Mouse (Mus musculus): Measurements from ENCODE around the gene Kcnj12. TPM values are rescaled to one million over a fixed set of nuclear protein-coding genes. Genes with fewer than 3 reads are reported as not detected.

The Kcnj12 gene
- polyA plus RNA-seq, 1 experiment from 2014 or later, result 0.30 TPM

DNA sequence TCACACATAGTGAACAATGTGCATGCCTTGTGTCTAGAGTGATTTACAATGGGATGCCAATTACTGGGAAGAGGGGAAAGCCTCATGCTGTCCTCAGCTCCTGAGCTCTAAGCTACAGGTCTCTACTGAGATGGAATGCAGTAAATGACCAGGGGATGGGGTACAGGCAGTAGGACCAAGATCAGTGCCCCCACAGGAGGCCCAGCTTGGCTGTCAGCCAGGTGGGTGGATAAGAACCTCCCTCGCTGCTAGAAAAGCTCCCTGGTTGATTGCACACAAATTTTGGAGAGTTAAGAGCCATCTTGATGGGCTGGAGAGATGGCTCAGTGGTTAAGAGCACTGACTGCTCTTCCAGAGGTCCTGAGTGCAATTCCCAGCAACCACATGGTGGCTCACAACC, 88.6 kb downstream of the Kcnj12 start:
- Histone ChIP-seq H3K27ac (ENCODE audit: low read depth) (no peak overlapping the region), H3K9ac (no peak overlapping the region), H3K27me3 (ENCODE audit: insufficient read depth, low read length) (no peaks in the 10 kb centered on the region), H3K4me2 (no peak overlapping the region), H3K4me1 (ENCODE audit: insufficient read depth) (no peaks in the 10 kb centered on the region), H3K9me3 (ENCODE audit: low read depth, low read length) (no peaks in the 10 kb centered on the region), H3K4me3 (ENCODE audit: low read depth, low read length) (no peak overlapping the region), H3K36me3 (ENCODE audit: insufficient read depth) (no peaks in the 10 kb centered on the region)
- 31% methylated on average over 1 of the region's 1 CpGs for WGBS
- no peak for TF ChIP-seq CTCF (IDR thresholded peaks at IDR 0.05; ENCODE audit: low read depth)
- no peak for DNase-seq
- ATAC-seq (ENCODE audit: insufficient read depth), result no peak

DNA sequence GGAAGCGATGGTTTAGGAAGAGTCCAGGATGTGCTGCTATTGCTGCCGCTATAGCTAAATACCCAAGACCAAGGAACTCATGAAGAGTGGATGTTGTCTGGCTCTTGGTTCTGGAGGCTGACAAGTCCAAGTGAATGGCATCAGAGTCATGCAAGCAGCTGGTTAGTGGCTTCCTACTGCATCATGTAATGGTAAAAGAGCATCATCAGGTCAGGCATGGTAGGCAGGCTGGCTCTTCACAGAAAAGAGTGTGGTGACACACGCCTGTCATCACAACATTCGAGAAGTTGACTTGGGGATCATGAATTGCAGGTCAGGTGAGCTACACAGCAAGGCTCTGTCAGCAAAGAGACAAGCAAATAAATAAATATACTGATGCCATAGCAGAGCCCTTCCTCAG, 89.1 kb downstream of the Kcnj12 start:
- Histone ChIP-seq H3K27ac (ENCODE audit: low read depth) (no peak overlapping the region), H3K4me3 (ENCODE audit: low read depth, low read length) (no peak overlapping the region), H3K4me2 (no peak overlapping the region), H3K9me3 (ENCODE audit: low read depth, low read length) (no peaks in the 10 kb centered on the region), H3K27me3 (ENCODE audit: insufficient read depth, low read length) (no peaks in the 10 kb centered on the region), H3K36me3 (ENCODE audit: insufficient read depth) (no peaks in the 10 kb centered on the region), H3K4me1 (ENCODE audit: insufficient read depth) (no peaks in the 10 kb centered on the region), H3K9ac (no peak overlapping the region)
- ATAC-seq (ENCODE audit: insufficient read depth) (no peak), DNase-seq (no peak)
- 88% methylated on average over 4 of the region's 4 CpGs for WGBS
- no peak for TF ChIP-seq CTCF (IDR thresholded peaks at IDR 0.05; ENCODE audit: low read depth)

DNA sequence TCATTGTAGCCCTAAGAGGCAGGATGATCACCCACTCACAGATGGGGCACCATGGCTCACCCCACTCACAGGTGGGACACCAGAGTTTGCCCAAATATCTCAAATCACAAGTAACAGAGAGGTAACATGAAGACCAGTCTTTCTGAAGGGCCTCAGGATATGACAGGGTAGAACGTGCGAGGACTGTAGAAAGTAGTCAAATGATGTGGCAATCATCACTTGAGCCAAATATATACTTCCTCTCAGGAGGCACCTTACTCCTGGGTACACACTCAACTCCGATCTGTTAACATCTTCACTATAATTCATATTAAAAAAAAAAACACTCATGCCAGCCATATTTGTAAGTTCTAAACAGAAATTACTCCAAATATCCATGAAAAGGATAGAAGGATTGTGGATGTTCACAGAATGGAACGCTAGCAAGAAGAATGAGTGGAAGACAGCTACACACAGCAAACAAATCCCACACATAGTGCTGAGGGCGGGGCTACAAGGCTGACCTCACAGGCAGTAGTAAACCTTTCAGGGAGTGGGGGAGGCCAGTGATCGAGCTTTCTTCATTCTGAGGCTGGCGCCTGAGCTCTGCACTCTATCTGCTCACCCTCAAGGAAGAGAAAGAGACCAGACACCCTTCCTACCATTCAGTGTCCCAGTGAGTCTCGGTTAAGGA, 90.1 kb downstream of the Kcnj12 start:
- ATAC-seq (ENCODE audit: insufficient read depth), result no peak
- Histone ChIP-seq H3K27ac (ENCODE audit: low read depth) (no peak overlapping the region), H3K9me3 (ENCODE audit: low read depth, low read length) (no peaks in the 10 kb centered on the region), H3K36me3 (ENCODE audit: insufficient read depth) (no peaks in the 10 kb centered on the region), H3K9ac (no peak overlapping the region), H3K4me3 (ENCODE audit: low read depth, low read length) (no peak overlapping the region), H3K4me2 (no peak overlapping the region), H3K4me1 (ENCODE audit: insufficient read depth) (no peaks in the 10 kb centered on the region), H3K27me3 (ENCODE audit: insufficient read depth, low read length) (no peaks in the 10 kb centered on the region)
- TF ChIP-seq CTCF (IDR thresholded peaks at IDR 0.05; ENCODE audit: low read depth), result no peak
- DNase-seq, result no peak
- 72% methylated on average over 8 of the region's 8 CpGs for WGBS

DNA sequence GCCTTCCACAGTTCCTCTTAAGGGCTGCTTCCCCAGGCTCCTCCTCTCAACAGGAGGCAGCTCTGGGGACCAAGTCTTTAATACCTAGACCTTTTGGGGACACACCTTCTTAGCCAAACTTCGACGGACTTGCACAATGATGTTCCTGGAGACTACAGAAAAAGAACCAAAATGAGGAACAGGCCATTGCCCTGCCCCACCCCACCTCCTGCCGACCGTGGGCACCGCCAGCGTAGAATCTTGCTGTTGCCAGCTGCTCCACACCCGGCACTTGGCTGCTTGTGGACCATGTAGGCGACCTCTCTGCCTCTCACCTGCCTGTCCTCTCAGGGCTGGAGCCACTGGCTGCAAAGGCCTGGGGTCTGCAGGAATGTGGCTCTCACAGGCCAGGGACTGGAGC, 93.9 kb downstream of the Kcnj12 start:
- TF ChIP-seq CTCF (IDR thresholded peaks at IDR 0.05; ENCODE audit: low read depth), result no peak
- no peaks in the 10 kb centered on the region for H3K9me3 ChIP-seq (ENCODE audit: low read depth, low read length)
- ATAC-seq (ENCODE audit: insufficient read depth), result no peak
- no peak overlapping the region for H3K4me3 ChIP-seq (ENCODE audit: low read depth, low read length)
- no peaks in the 10 kb centered on the region for H3K36me3 ChIP-seq (ENCODE audit: insufficient read depth)
- DNase-seq, result no peak
- WGBS, result 53% methylated on average over 8 of the region's 8 CpGs
- H3K4me1 ChIP-seq (ENCODE audit: insufficient read depth), result no peaks in the 10 kb centered on the region
- no peaks in the 10 kb centered on the region for H3K27me3 ChIP-seq (ENCODE audit: insufficient read depth, low read length)
- no peak overlapping the region for H3K9ac ChIP-seq
- no peak overlapping the region for H3K27ac ChIP-seq (ENCODE audit: low read depth)
- H3K4me2 ChIP-seq, result no peak overlapping the region

DNA sequence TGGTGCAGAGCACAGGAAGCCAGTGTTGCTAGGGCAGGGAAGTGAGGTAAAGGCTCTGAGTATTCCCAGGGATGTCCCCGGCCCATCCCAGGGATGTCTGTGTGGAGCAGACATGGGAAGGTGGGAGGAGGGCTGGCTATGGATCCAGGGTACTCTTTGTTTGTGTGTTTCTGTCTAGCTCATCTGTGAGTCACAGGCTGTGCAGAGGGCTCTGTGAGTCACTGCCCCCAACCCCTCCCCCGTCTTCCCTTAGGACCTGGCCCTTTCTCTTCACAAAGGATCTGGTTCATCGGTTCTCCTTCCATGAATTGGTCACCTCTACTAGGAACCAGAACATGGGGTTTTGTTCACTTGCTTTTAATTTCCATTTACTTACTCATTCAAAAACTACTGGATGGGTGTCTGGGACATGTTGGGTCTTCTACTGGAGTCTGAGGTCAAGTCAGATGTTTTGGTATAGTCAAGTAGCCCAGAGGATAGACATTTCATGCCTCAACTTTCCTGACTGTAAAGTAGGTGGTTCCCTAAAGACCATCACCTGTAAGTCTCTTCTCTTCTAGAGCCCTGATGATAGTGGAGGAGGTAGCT, 97.7 kb downstream of the Kcnj12 start:
- H3K4me2 ChIP-seq, result no peak overlapping the region
- no peaks in the 10 kb centered on the region for H3K27me3 ChIP-seq (ENCODE audit: insufficient read depth, low read length)
- H3K27ac ChIP-seq (ENCODE audit: low read depth), result no peak overlapping the region
- ATAC-seq (ENCODE audit: insufficient read depth) (no peak), DNase-seq (no peak)
- H3K9ac ChIP-seq, result no peak overlapping the region
- H3K9me3 ChIP-seq (ENCODE audit: low read depth, low read length), result no peaks in the 10 kb centered on the region
- WGBS, result 76% methylated on average over 3 of the region's 3 CpGs
- no peaks in the 10 kb centered on the region for H3K4me1 ChIP-seq (ENCODE audit: insufficient read depth)
- no peak overlapping the region for H3K4me3 ChIP-seq (ENCODE audit: low read depth, low read length)
- no peaks in the 10 kb centered on the region for H3K36me3 ChIP-seq (ENCODE audit: insufficient read depth)
- no peak for TF ChIP-seq CTCF (IDR thresholded peaks at IDR 0.05; ENCODE audit: low read depth)

Other genes starting within 250 kb of the Kcnj12 start
- 20.2 and 22.2 TPM in 2 replicates for gene Top3a, start 245.2 kb upstream of the Kcnj12 start, polyA plus RNA-seq (2014; fragmentation: Nextera tagmentation; extraction: Ambion mirVana)
- gene Smcr8, start 245.0 kb upstream of the Kcnj12 start, polyA plus RNA-seq (2014; fragmentation: Nextera tagmentation; extraction: Ambion mirVana), result 6.6 and 8.3 TPM in 2 replicates
- 62.0 and 63.6 TPM in 2 replicates for gene Shmt1, start 210.8 kb upstream of the Kcnj12 start, polyA plus RNA-seq (2014; fragmentation: Nextera tagmentation; extraction: Ambion mirVana)
- gene Dhrs7b, start 191.9 kb upstream of the Kcnj12 start, polyA plus RNA-seq (2014; fragmentation: Nextera tagmentation; extraction: Ambion mirVana), result 34.4 and 36.3 TPM in 2 replicates
- gene Tmem11, start 143.3 kb upstream of the Kcnj12 start, polyA plus RNA-seq (2014; fragmentation: Nextera tagmentation; extraction: Ambion mirVana), result 66.4 and 73.4 TPM in 2 replicates
- gene Natd1, start 107.8 kb upstream of the Kcnj12 start, polyA plus RNA-seq (2014; fragmentation: Nextera tagmentation; extraction: Ambion mirVana), result 19.1 and 24.5 TPM in 2 replicates
- gene Map2k3, start 90.5 kb upstream of the Kcnj12 start, polyA plus RNA-seq (2014; fragmentation: Nextera tagmentation; extraction: Ambion mirVana), result 100.0 and 102 TPM in 2 replicates
- gene Tnfrsf13b, start 104.2 kb downstream of the Kcnj12 start, polyA plus RNA-seq (2014; fragmentation: Nextera tagmentation; extraction: Ambion mirVana), result 2.3 and 2.4 TPM in 2 replicates
- 163 and 167 TPM in 2 replicates for gene Usp22, start 152.5 kb downstream of the Kcnj12 start, polyA plus RNA-seq (2014; fragmentation: Nextera tagmentation; extraction: Ambion mirVana)
- 0.11 TPM in 1 of 2 replicates, not detected in the other for gene Aldh3a1, start 185.0 kb downstream of the Kcnj12 start, polyA plus RNA-seq (2014; fragmentation: Nextera tagmentation; extraction: Ambion mirVana)
- gene Aldh3a2, start 244.9 kb downstream of the Kcnj12 start, polyA plus RNA-seq (2014; fragmentation: Nextera tagmentation; extraction: Ambion mirVana), result 37.6 and 39.4 TPM in 2 replicates

Measured in lung, embryonic 14.5 days (tissue).